Mouse (Mus musculus): Measurements from ENCODE around the gene T2. TPM values are rescaled to one million over a fixed set of nuclear protein-coding genes. Genes with fewer than 3 reads are reported as not detected.

T2 gene
- polyA plus RNA-seq, 1 experiment from 2014 or later = 1.0 TPM

DNA sequence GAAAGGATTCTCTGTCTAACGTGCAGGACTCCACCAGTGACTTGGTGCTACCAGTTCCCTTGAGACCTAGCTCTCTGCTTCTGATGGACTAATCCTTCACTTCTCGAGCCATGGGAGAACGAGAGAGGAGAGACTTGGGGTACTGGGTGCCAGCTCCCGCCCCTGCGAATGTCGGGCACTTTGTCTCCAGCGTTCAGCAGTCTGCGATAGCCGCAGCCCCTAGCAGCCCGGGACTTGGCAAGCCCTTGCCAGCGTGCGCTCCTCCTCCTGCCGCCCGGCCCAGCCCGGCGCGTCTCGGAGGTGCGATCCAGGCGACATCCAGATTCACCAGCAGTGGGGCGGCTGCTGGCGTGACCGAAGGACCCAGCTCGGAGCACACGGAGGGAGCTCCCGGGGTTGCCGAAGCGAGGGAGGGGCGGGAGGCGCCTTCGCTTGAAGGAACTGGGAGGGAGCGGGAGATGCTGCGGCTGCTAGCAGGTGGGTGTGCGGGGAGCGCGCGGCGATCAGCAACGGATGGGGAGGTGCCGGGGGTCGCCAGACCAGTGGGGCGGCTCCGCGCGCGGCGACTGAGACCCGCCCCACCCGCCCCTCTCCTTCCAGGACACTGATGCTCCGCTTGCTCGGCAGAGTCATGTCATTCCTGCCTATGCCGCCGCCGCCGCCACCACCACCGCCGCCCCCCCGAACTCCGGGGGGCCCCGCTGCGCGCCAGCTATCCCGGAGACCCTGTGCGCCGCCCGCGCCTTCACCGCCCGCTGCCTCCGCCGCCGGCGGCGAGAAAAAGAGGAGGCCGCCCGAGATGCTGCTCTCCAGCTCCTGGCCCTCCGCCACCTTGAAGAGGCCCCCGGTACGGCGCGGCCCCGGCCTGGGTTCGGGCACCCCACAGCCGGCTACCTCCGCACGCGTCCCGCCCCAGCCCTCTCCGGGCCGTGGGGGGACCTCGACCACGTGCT lies 15.1 kb upstream of the T2 start:
- peaks cover 69% of the 10 kb centered on the region for H3K27me3 ChIP-seq (replicated peaks)
- peaks cover 16% of the 10 kb centered on the region for H3K4me1 ChIP-seq (replicated peaks)

GRCm38 (mm10) chr17:8341360-8341963 lies 14.3 kb upstream of the T2 start:
- ATAC-seq (ENCODE audit: insufficient number of reproducible peaks, low FRiP score) = peak; percentile 48; the same call in 1 of the 2 replicates
- Histone ChIP-seq H3K36me3 (no peaks in the 10 kb centered on the region), H3K9me3 (replicated peaks) (0 out of 2 replicates have a peak, but pooled peaks cover 3% of the 10 kb centered on the region), H3K27me3 (replicated peaks) (peaks cover 69% of the 10 kb centered on the region), H3K9ac (peak overlapping the region; percentile 68), H3K27ac (ENCODE audit: poor library complexity, severe bottlenecking) (no peak overlapping the region), H3K4me1 (replicated peaks) (peaks cover 16% of the 10 kb centered on the region), H3K4me2 (peak overlapping the region; percentile 100), H3K4me3 (peak overlapping the region; percentile 63)
- 11% methylated on average over 46 of the region's 46 CpGs for WGBS

More for the DNA sequence above, 15.1 kb upstream of the T2 start:
- Histone ChIP-seq H3K9ac (peak overlapping the region; percentile 68), H3K4me2 (peak overlapping the region; percentile 100), H3K27ac (ENCODE audit: poor library complexity, severe bottlenecking) (no peak overlapping the region), H3K4me3 (peak overlapping the region; percentile 63), H3K9me3 (replicated peaks) (0 out of 2 replicates have a peak, but pooled peaks cover 3% of the 10 kb centered on the region), H3K36me3 (no peaks in the 10 kb centered on the region)
- under 1% methylated on average over 62 of the region's 92 CpGs for WGBS
- ATAC-seq (ENCODE audit: insufficient number of reproducible peaks, low FRiP score) = peak; percentile 36; the same call in 1 of the 2 replicates

DNA sequence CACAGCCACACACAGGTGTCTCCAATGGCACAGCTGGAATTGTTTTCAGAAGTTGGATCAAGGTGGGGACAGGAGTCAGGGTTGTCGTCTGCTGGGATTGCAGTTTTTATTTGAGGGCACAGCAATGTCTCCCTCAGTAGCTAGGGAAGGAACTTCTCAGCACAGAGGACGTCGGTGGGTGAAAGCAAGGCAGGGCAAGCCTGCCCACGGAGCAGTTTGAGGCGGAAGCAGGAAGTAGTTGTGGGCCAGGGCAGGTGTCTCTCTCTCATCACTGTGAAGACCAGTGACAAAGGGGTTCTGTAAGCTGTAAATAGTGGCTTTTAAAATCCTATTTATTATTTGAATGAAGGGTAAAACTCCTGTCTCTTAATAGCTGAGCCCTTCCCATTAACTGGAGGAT lies 13.1 kb upstream of the T2 start:
- no peak overlapping the region for H3K9ac ChIP-seq
- no peak overlapping the region for H3K27ac ChIP-seq (ENCODE audit: poor library complexity, severe bottlenecking)
- H3K36me3 ChIP-seq = no peaks in the 10 kb centered on the region
- WGBS = 47% methylated on average over 5 of the region's 5 CpGs
- 0 out of 2 replicates have a peak, but pooled peaks cover 3% of the 10 kb centered on the region for H3K9me3 ChIP-seq (replicated peaks)
- H3K4me3 ChIP-seq = no peak overlapping the region
- ATAC-seq (ENCODE audit: insufficient number of reproducible peaks, low FRiP score) = no peak
- peaks cover 68% of the 10 kb centered on the region for H3K27me3 ChIP-seq (replicated peaks)
- peaks cover 16% of the 10 kb centered on the region for H3K4me1 ChIP-seq (replicated peaks)
- H3K4me2 ChIP-seq = no peak overlapping the region

- H3K4me2 ChIP-seq = no peak overlapping the region
- no peak overlapping the region for H3K4me3 ChIP-seq
- ATAC-seq (ENCODE audit: insufficient number of reproducible peaks, low FRiP score) = no peak
- 0 out of 2 replicates have a peak, but pooled peaks cover 3% of the 10 kb centered on the region for H3K9me3 ChIP-seq (replicated peaks)
- H3K27me3 ChIP-seq (replicated peaks) = peaks cover 61% of the 10 kb centered on the region
- 81% methylated on average over 6 of the region's 6 CpGs for WGBS
- no peak overlapping the region for H3K9ac ChIP-seq
- H3K27ac ChIP-seq (ENCODE audit: poor library complexity, severe bottlenecking) = no peak overlapping the region
- H3K4me1 ChIP-seq (replicated peaks) = peaks cover 16% of the 10 kb centered on the region
- H3K36me3 ChIP-seq = no peaks in the 10 kb centered on the region
These were observed 12.4 kb upstream of the T2 start for GRCm38 (mm10) chr17:8343416-8343815.

GRCm38 (mm10) chr17:8347765-8348285 lies 8.0 kb upstream of the T2 start:
- ATAC-seq (ENCODE audit: insufficient number of reproducible peaks, low FRiP score) = no peak
- no peaks in the 10 kb centered on the region for H3K4me1 ChIP-seq (replicated peaks)
- peaks cover 17% of the 10 kb centered on the region for H3K27me3 ChIP-seq (replicated peaks)
- WGBS = 82% methylated on average over 5 of the region's 5 CpGs
- H3K36me3 ChIP-seq = no peaks in the 10 kb centered on the region
- H3K27ac ChIP-seq (ENCODE audit: poor library complexity, severe bottlenecking) = no peak overlapping the region
- no peak overlapping the region for H3K4me2 ChIP-seq
- no peaks in the 10 kb centered on the region for H3K9me3 ChIP-seq (replicated peaks)
- no peak overlapping the region for H3K9ac ChIP-seq
- H3K4me3 ChIP-seq = no peak overlapping the region

- 76% methylated on average over 4 of the region's 4 CpGs for WGBS
- Histone ChIP-seq H3K4me1 (replicated peaks) (no peaks in the 10 kb centered on the region), H3K27ac (ENCODE audit: poor library complexity, severe bottlenecking) (no peak overlapping the region), H3K9ac (no peak overlapping the region), H3K27me3 (replicated peaks) (peaks cover 10% of the 10 kb centered on the region; the same call in 1 of the 2 replicates), H3K4me2 (no peak overlapping the region), H3K9me3 (replicated peaks) (no peaks in the 10 kb centered on the region), H3K4me3 (no peak overlapping the region), H3K36me3 (no peaks in the 10 kb centered on the region)
- no peak for ATAC-seq (ENCODE audit: insufficient number of reproducible peaks, low FRiP score)
These were observed 6.9 kb upstream of the T2 start for GRCm38 (mm10) chr17:8348941-8349340.

DNA sequence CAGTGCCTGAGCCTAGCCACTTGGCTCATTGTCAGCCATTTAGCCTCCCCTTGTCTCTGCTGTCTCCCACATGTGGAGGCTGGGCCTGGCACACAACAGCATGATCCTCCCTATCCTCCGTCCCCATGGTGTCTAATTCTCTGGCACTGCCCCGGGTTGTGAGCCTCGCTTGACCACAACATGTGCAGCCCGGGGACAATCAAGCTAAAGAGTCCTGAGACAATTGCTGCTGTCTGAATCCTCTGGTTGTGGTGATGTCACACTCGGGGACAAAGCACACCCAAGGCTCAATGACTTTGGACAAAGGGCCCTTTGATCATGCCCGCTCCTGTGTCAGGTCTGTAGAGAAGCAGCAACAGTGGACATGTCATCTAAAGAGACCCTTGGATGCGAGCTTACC lies 4.7 kb upstream of the T2 start:
- no peaks in the 10 kb centered on the region for H3K27me3 ChIP-seq (replicated peaks)
- ATAC-seq (ENCODE audit: insufficient number of reproducible peaks, low FRiP score) = no peak
- H3K4me3 ChIP-seq = no peak overlapping the region
- H3K9ac ChIP-seq = no peak overlapping the region
- no peak overlapping the region for H3K4me2 ChIP-seq
- no peaks in the 10 kb centered on the region for H3K36me3 ChIP-seq
- no peak overlapping the region for H3K27ac ChIP-seq (ENCODE audit: poor library complexity, severe bottlenecking)
- peaks cover 12% of the 10 kb centered on the region; the same call in 1 of the 2 replicates for H3K9me3 ChIP-seq (replicated peaks)
- 71% methylated on average over 7 of the region's 7 CpGs for WGBS
- no peaks in the 10 kb centered on the region for H3K4me1 ChIP-seq (replicated peaks)

DNA sequence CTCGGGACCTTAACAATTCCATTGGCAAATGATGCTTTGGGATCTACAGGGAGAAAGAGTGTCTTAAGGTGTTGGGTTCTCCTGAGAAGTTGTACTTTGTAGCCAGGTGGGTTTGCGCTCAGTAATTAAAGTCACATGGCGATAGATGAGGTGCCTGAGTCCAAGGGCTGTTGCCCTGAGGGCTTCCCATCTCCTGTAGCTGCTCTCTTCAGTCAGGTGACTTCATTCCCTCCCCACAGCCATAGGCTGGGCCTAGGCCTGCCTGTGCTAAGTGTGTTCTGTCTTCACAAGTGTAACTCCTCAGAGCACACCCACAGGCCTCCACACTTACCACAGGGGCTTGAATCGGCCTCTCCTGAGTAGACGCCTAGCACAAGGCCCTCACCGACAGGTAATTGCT lies 1.7 kb downstream of the T2 start:
- H3K9ac ChIP-seq = no peak overlapping the region
- peaks cover 19% of the 10 kb centered on the region for H3K27me3 ChIP-seq (replicated peaks)
- H3K36me3 ChIP-seq = no peaks in the 10 kb centered on the region
- peaks cover 12% of the 10 kb centered on the region; the same call in 1 of the 2 replicates for H3K9me3 ChIP-seq (replicated peaks)
- H3K4me2 ChIP-seq = no peak overlapping the region
- ATAC-seq (ENCODE audit: insufficient number of reproducible peaks, low FRiP score) = no peak
- no peaks in the 10 kb centered on the region for H3K4me1 ChIP-seq (replicated peaks)
- H3K4me3 ChIP-seq = no peak overlapping the region
- H3K27ac ChIP-seq (ENCODE audit: poor library complexity, severe bottlenecking) = no peak overlapping the region
- 88% methylated on average over 6 of the region's 6 CpGs for WGBS

- no peak for ATAC-seq (ENCODE audit: insufficient number of reproducible peaks, low FRiP score)
- Histone ChIP-seq H3K4me3 (no peak overlapping the region), H3K27ac (ENCODE audit: poor library complexity, severe bottlenecking) (no peak overlapping the region), H3K4me1 (replicated peaks) (no peaks in the 10 kb centered on the region), H3K9me3 (replicated peaks) (no peaks in the 10 kb centered on the region), H3K36me3 (no peaks in the 10 kb centered on the region), H3K4me2 (no peak overlapping the region), H3K27me3 (replicated peaks) (peaks cover 34% of the 10 kb centered on the region), H3K9ac (no peak overlapping the region)
- WGBS = 78% methylated on average over 5 of the region's 5 CpGs
These were observed 5.1 kb downstream of the T2 start for GRCm38 (mm10) chr17:8360876-8361275.

DNA sequence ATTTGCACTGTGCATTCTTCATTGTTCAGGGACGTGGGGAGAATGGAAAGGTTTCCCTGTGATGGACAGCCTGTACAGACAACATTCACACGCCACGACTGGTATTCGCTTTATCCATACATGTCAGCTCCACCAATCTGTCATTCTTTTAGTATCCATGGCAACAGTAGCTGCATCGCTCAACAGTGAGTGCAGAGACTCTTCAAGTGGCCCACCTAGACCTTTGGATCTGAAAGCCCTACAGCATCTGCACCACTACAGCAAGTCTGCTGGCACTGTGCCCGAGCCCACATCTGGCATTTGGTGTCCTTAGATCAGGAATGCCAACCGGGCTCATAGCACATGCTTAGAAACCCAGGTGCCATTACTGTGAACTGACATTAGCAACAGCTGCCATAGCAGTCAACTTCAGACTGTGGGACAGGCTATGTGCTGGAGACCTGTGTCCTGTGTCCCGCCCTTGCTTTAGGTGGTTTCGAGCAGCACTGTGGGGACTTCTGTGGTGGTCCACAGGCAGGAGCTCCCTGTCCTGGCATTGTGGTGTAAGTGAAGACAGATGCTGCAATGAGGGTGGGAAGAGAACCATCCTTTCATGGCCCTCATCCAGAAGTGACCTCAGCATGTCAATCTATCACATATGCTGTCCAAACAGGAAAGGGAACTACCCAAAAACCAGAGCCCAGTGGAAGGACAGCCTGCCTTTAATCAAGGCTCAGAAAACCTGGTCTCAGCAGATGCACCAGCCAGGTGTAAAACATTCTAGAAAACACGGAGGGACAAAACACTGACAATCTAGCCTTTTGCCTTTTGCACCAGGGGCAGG lies 5.7 kb downstream of the T2 start:
- H3K9ac ChIP-seq = no peak overlapping the region
- no peaks in the 10 kb centered on the region for H3K36me3 ChIP-seq
- ATAC-seq (ENCODE audit: insufficient number of reproducible peaks, low FRiP score) = no peak
- no peak overlapping the region for H3K4me2 ChIP-seq
- no peaks in the 10 kb centered on the region for H3K9me3 ChIP-seq (replicated peaks)
- H3K4me1 ChIP-seq (replicated peaks) = no peaks in the 10 kb centered on the region
- WGBS = 77% methylated on average over 10 of the region's 10 CpGs
- peaks cover 34% of the 10 kb centered on the region for H3K27me3 ChIP-seq (replicated peaks)
- H3K4me3 ChIP-seq = no peak overlapping the region
- no peak overlapping the region for H3K27ac ChIP-seq (ENCODE audit: poor library complexity, severe bottlenecking)
